Mouse (Mus musculus) hindbrain, postnatal 0 days (tissue): ENCODE results near the gene Plekhg2. TPM values are rescaled to one million over a fixed set of nuclear protein-coding genes. Genes with fewer than 3 reads are reported as not detected.

ENCODE experiments used
- ATAC-seq: fragments of 200-750 bp; cut with Nextera tagmentation; 2 replicates; pipeline ENCODE4 v1.8.0; 2017; ENCODE audit warnings: mild to moderate bottlenecking, moderate TSS enrichment, moderate library complexity
- DNase-seq: peaks from one replicate; pipeline ENCODE4 v3.0.0-alpha.2; 2015; ENCODE audit warnings: low spot score
- H3K27ac ChIP-seq: fragments of 300-500 bp; sonication (generic); 2 replicates; pipeline ENCODE4 v1.5.1; 2014; ENCODE audit warnings: mild to moderate bottlenecking
- H3K27me3 ChIP-seq: fragments of 300-500 bp; sonication (generic); 2 replicates; pipeline ENCODE4 v1.6.1; 2014; ENCODE audit warnings: low read length, mixed read lengths; ENCODE audit not compliant: insufficient read depth
- H3K36me3 ChIP-seq: fragments of 300-500 bp; sonication (generic); 2 replicates; pipeline ENCODE4 v1.6.1; 2014; ENCODE audit warnings: low read length, mixed read lengths; ENCODE audit not compliant: insufficient read depth
- H3K4me1 ChIP-seq: fragments of 300-500 bp; sonication (generic); 2 replicates; pipeline ENCODE4 v1.6.1; 2014; ENCODE audit warnings: antibody characterized with exemption, low read length, mixed read lengths; ENCODE audit not compliant: insufficient read depth
- H3K4me2 ChIP-seq: fragments of 300-500 bp; sonication (generic); 2 replicates; pipeline ENCODE4 v1.6.1; 2014; ENCODE audit warnings: low read depth, mild to moderate bottlenecking, low read length, moderate library complexity, mixed read lengths
- H3K4me3 ChIP-seq: fragments of 300-500 bp; sonication (generic); 2 replicates; pipeline ENCODE4 v1.5.1; 2014; ENCODE audit warnings: low read length
- H3K9ac ChIP-seq: fragments of 300-500 bp; sonication (generic); replicated peaks from 2 replicates; pipeline ENCODE4 v1.6.1; 2014; ENCODE audit warnings: mild to moderate bottlenecking, low read length, moderate library complexity, mixed read lengths
- H3K9me3 ChIP-seq: fragments of 300-500 bp; sonication (generic); 2 replicates; pipeline ENCODE4 v1.6.1; 2016; ENCODE audit warnings: low read length, mixed read lengths
- CTCF ChIP-seq: IDR thresholded peaks from 2 replicates; pipeline ENCODE4 v1.5.1; 2016; ENCODE audit warnings: antibody characterized with exemption, control low read depth, low read depth
- WGBS: fragments of 180-500 bp; shearing (Covaris S2); extraction: QIAGEN DNeasy Blood & Tissue Kit; methylation state at CpG from one replicate; pipeline ENCODE4 v1.1.7; 2014; 5-methylcytosine and 5-hydroxymethylcytosine counted together
- polyA plus RNA-seq: library from polyadenylated mRNA; unstranded; fragments of >200 nt; fragmentation: Nextera tagmentation; extraction: Ambion mirVana; gene quantifications from 2 replicates; pipeline ENCODE4 v1.2.1, GENCODE M21; 2015
- total RNA-seq: library from RNA; depleted of rRNA; stranded (reverse); fragments of >200 nt; gene quantifications from 2 replicates; pipeline ENCODE4 v1.2.3, GENCODE M21; 2014; rRNA removed

The Plekhg2 gene
- total RNA-seq (18.6 and 20.6 TPM in 2 replicates), polyA plus RNA-seq (9.1 and 10.0 TPM in 2 replicates)

DNA sequence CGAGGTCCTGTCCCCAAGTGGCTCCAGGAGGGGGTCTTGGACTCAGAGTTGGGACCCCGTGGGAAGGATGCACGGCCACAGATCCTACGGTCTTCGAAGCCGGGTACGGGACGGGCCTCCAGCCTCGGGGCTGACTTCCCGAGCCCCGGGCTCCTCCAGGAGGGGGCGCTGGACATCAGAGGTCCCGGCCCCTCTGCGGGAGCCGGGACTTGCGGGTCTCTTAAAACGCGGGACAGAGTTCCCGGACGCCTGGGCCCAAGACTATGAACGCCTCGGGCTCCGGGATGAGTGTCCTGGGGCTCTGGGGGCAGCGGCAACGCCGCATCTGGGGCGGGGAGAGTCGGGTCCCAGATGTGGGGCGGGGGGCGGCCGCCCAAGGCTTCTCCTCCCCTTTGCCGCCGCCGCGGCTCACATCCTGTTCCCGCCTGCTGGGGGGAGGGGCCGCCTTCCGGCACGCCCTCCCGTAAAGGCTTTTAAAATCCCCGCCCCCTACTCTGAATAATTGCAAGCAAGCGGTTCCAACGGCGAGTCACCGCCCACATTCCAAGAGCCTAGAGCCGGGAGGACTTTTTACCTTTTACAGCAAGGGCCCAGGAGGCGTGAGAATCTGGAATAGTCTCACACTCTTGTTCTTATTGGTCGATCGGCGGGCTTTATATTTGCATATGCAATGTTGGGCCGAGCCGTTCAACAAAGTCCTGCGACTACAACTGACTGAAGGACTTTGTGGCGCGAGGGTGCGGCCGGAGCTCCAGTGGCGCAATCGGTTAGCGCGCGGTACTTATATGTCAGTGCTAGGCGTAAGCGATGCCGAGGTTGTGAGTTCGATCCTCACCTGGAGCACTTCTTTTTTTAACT lies at the start of gene Plekhg2:
TSS of gene Plekhg2 (minus strand) at position 349 of the 858 bp plus-strand sequence.
- H3K9ac ChIP-seq, result peak within 1 kb of the TSS; percentile 75
- peaks cover 12% of the 10 kb centered on the region; the same call in 1 of the 2 replicates for H3K4me1 ChIP-seq
- DNase-seq (peak; percentile 97), ATAC-seq (peak; percentile 86)
- no peaks in the 10 kb centered on the region for H3K9me3 ChIP-seq
- no peaks in the 10 kb centered on the region for H3K27me3 ChIP-seq
- peak; percentile 66 for TF ChIP-seq CTCF
- peak within 1 kb of the TSS; percentile 65 for H3K27ac ChIP-seq
- peak within 1 kb of the TSS; percentile 99 for H3K4me2 ChIP-seq
- WGBS, result under 1% methylated on average over 55 of the region's 66 CpGs
- no peaks in the 10 kb centered on the region for H3K36me3 ChIP-seq
- H3K4me3 ChIP-seq, result peak within 1 kb of the TSS; percentile 48

DNA sequence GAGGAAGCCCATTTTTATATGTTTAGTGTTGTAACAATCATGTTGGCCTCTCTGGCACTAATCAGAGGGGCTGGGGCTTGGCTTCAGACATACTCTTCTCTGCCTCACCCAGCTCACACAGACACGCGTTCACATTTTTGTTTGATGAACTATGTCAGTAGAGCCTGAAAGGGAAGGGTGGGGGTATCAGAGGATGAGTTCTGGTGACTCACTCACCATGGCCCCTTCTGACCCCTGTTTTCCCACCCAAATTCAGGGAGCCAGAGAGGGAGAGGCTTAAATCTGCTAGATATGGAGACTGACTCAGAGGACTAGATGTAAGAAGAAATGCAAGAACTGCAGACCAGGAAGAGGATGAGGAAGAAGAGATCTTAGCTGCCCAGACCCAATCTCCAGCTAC lies 47.0 kb upstream of the Plekhg2 start:
- no peaks in the 10 kb centered on the region for H3K4me1 ChIP-seq
- no peak for DNase-seq
- no peak for TF ChIP-seq CTCF
- H3K27ac ChIP-seq, result no peak overlapping the region
- H3K4me3 ChIP-seq, result no peak overlapping the region
- H3K4me2 ChIP-seq, result no peak overlapping the region
- no peak for ATAC-seq
- H3K9ac ChIP-seq, result no peak overlapping the region
- H3K9me3 ChIP-seq, result no peaks in the 10 kb centered on the region
- H3K27me3 ChIP-seq, result no peaks in the 10 kb centered on the region
- 95% methylated on average over 2 of the region's 2 CpGs for WGBS
- peaks cover 20% of the 10 kb centered on the region; the same call in 1 of the 2 replicates for H3K36me3 ChIP-seq

DNA sequence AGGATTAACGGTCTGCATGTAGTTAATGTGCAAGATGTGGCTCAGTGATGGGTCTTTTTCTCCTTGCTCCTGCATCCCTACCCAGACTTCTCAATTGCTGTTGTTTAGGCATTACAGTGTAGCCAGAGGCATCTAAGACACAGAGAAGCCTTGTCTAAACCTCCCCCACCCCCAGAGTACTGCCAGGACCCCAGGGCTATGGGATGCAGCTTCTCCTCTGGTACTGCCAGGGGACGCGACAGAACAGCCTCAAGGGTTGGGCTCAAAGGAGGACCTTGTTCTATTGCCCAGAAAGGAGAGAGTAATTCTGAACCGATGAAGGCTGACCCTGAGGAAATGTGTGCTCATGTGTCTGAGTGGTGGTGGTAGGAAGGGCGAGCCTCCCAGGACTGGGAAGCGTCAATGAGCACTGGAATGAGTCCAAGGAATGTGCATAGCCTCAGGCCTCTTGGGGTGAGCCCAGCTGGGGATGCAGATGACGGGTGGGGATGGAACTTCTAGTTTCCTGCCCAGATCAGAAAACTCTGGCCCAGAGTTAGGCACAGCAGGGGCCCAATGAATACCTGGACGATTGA lies 45.8 kb upstream of the Plekhg2 start:
- Histone ChIP-seq H3K4me2 (no peak overlapping the region), H3K4me3 (no peak overlapping the region), H3K27ac (0 out of 2 replicates have a peak overlapping the region, but pooled peaks have one; percentile 20), H3K9me3 (no peaks in the 10 kb centered on the region), H3K4me1 (no peaks in the 10 kb centered on the region), H3K27me3 (no peaks in the 10 kb centered on the region), H3K9ac (no peak overlapping the region), H3K36me3 (peaks cover 26% of the 10 kb centered on the region)
- DNase-seq, result peak; percentile 37
- WGBS, result 54% methylated on average over 8 of the region's 8 CpGs
- no peak for TF ChIP-seq CTCF
- ATAC-seq, result peak; percentile 68

DNA sequence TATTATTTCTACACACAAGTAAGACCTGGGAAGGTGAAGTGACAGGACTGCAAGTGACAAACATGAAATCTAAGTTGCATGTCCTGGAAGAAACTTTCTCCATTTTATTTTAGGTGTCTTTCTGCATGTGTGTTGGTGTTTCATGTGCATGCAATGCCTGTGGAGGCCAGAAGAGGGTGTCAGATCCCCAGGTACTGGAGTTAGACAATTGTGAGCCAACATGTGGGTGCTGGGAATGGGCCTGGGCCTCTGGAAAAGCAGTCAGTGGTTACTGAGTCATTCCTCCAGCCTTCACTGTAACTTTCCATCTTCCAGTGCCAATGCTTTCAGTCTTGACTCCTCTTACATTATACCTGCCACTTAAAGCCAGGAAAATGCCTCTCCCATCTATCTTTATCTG lies 45.0 kb upstream of the Plekhg2 start:
- TF ChIP-seq CTCF, result peak; percentile 37; the same call in 1 of the 2 replicates
- ATAC-seq, result no peak
- H3K27me3 ChIP-seq, result no peaks in the 10 kb centered on the region
- DNase-seq, result no peak
- no peaks in the 10 kb centered on the region for H3K4me1 ChIP-seq
- H3K36me3 ChIP-seq, result peaks cover 25% of the 10 kb centered on the region
- no peaks in the 10 kb centered on the region for H3K9me3 ChIP-seq
- no peak overlapping the region for H3K9ac ChIP-seq
- no peak overlapping the region for H3K4me2 ChIP-seq
- no peak overlapping the region for H3K4me3 ChIP-seq
- peak overlapping the region; percentile 20; the same call in 1 of the 2 replicates for H3K27ac ChIP-seq

DNA sequence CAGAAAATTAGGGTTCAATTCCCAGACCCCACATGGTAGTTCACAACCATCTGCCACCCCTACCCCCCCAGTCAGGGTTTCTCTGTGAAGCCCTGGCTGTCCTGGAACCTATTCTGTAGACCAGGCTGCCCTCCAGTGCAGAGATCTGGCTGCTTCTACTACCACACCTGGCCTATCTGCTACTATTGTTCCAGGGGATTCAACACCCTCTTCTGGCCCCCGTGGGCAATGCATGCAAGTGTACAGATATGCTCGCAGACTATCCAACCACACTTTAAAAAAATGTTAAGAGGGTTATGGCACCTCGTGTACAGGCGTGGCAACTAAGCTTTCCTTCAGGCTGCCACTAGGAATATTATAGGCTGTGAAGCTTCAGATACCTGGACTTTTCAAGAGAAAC lies 40.4 kb upstream of the Plekhg2 start:
- WGBS, result 90% methylated on average over 4 of the region's 4 CpGs
- Histone ChIP-seq H3K4me2 (no peak overlapping the region), H3K9ac (no peak overlapping the region), H3K27me3 (no peaks in the 10 kb centered on the region), H3K4me3 (no peak overlapping the region), H3K4me1 (no peaks in the 10 kb centered on the region), H3K36me3 (peaks cover 31% of the 10 kb centered on the region), H3K9me3 (no peaks in the 10 kb centered on the region), H3K27ac (no peak overlapping the region)
- TF ChIP-seq CTCF, result 0 out of 2 replicates have a peak, but pooled peaks have one; percentile 14
- ATAC-seq, result no peak
- no peak for DNase-seq

DNA sequence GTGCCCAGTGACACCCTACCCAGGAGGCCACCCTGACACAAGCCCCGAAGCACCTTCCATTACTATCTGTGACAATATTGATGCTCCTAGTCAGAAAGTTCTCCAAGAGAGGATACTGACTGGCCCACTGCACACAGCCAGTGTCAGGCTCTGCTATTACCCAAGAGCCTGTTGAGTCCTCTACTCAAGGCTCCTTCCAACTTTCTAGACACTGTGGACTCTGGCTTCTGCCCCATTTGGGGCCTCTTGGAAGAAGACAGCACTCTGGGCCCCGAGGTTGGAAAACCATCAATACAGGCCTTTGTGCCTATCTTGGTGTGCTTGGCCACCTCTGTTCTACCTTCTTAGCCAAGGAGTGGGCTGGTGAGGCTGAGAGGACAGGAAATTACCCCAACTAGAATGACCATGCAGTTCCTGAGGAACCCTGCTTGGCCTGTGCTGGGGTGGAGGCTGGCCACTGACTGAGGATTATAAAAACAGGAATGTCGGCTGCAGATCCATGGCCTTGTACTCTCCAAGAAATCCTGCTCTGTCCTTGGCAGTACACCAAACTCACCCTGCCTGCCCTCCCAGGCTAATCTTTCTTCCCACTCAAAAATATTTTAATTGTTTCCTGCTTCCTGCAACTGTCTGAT lies 38.6 kb upstream of the Plekhg2 start:
- Histone ChIP-seq H3K27me3 (no peaks in the 10 kb centered on the region), H3K9me3 (no peaks in the 10 kb centered on the region), H3K4me3 (no peak overlapping the region), H3K9ac (no peak overlapping the region), H3K36me3 (peaks cover 50% of the 10 kb centered on the region), H3K27ac (no peak overlapping the region), H3K4me1 (no peaks in the 10 kb centered on the region), H3K4me2 (no peak overlapping the region)
- TF ChIP-seq CTCF, result no peak
- 82% methylated on average over 3 of the region's 3 CpGs for WGBS
- ATAC-seq, result no peak
- DNase-seq, result no peak
